Mouse (Mus musculus) midbrain, embryonic 15.5 days (tissue): ENCODE results near the gene Ccdc30. TPM values are rescaled to one million over a fixed set of nuclear protein-coding genes. Genes with fewer than 3 reads are reported as not detected.

ENCODE experiments used
- ATAC-seq: fragments of 200-750 bp; cut with Nextera tagmentation; replicated peaks from 2 replicates; pipeline ENCODE4 v1.8.0; 2017; ENCODE audit warnings: moderate TSS enrichment
- H3K27ac ChIP-seq: fragments of 300-500 bp; sonication (generic); 2 replicates; pipeline ENCODE4 v1.5.1; 2015; ENCODE audit warnings: mild to moderate bottlenecking, inconsistent platforms
- H3K27me3 ChIP-seq: fragments of 300-500 bp; sonication (generic); replicated peaks from 2 replicates; pipeline ENCODE4 v1.6.1; 2015; ENCODE audit warnings: inconsistent platforms
- H3K36me3 ChIP-seq: fragments of 300-500 bp; sonication (generic); replicated peaks from 2 replicates; pipeline ENCODE4 v1.6.1; 2015; ENCODE audit warnings: inconsistent platforms
- H3K4me1 ChIP-seq: fragments of 300-500 bp; sonication (generic); 2 replicates; pipeline ENCODE4 v1.6.1; 2015; ENCODE audit warnings: inconsistent platforms
- H3K4me2 ChIP-seq: fragments of 300-500 bp; sonication (generic); 2 replicates; pipeline ENCODE4 v1.6.1; 2015; ENCODE audit warnings: inconsistent platforms, mild to moderate bottlenecking, moderate library complexity
- H3K4me3 ChIP-seq: fragments of 300-500 bp; sonication (generic); 2 replicates; pipeline ENCODE4 v1.5.1; 2015; ENCODE audit warnings: mild to moderate bottlenecking, inconsistent platforms
- H3K9ac ChIP-seq: fragments of 300-500 bp; sonication (generic); 2 replicates; pipeline ENCODE4 v1.6.1; 2015; ENCODE audit warnings: mild to moderate bottlenecking, inconsistent platforms
- H3K9me3 ChIP-seq: fragments of 300-500 bp; sonication (generic); 2 replicates; pipeline ENCODE4 v1.6.1; 2016; ENCODE audit warnings: inconsistent platforms
- WGBS: fragments of 180-500 bp; shearing (Covaris S2); methylation state at CpG from one replicate; pipeline ENCODE4 v1.1.7; 2015; ENCODE audit warnings: mixed read lengths; 5-methylcytosine and 5-hydroxymethylcytosine counted together
- polyA plus RNA-seq: library from polyadenylated mRNA; unstranded; fragments of >200 nt; fragmentation: Nextera tagmentation; extraction: Ambion mirVana; gene quantifications from 2 replicates; pipeline ENCODE4 v1.2.1, GENCODE M21; 2015

Gene Ccdc30
- polyA plus RNA-seq, 1 experiment from 2014 or later, result 23.2 TPM

GRCm38 (mm10) chr4:119411877-119412650, 3.3 kb downstream of the Ccdc30 start:
- Histone ChIP-seq H3K9me3 (no peaks in the 10 kb centered on the region), H3K4me3 (no peak overlapping the region), H3K4me1 (peaks cover 16% of the 10 kb centered on the region; the same call in 1 of the 2 replicates), H3K27me3 (no peaks in the 10 kb centered on the region; the same call in 1 of the 2 replicates), H3K27ac (no peak overlapping the region), H3K9ac (no peak overlapping the region), H3K4me2 (no peak overlapping the region), H3K36me3 (no peaks in the 10 kb centered on the region)
- 79% methylated on average over 12 of the region's 12 CpGs for WGBS
- ATAC-seq, result no peak

GRCm38 (mm10) chr4:119403431-119403830, 11.9 kb downstream of the Ccdc30 start:
- Histone ChIP-seq H3K27me3 (no peaks in the 10 kb centered on the region), H3K9ac (no peak overlapping the region), H3K27ac (no peak overlapping the region), H3K36me3 (peaks cover 20% of the 10 kb centered on the region), H3K4me2 (no peak overlapping the region), H3K4me1 (no peaks in the 10 kb centered on the region), H3K4me3 (no peak overlapping the region), H3K9me3 (peaks cover 13% of the 10 kb centered on the region; the same call in 1 of the 2 replicates)
- ATAC-seq, result no peak
- 64% methylated on average over 2 of the region's 2 CpGs for WGBS

GRCm38 (mm10) chr4:119400896-119401295, 14.4 kb downstream of the Ccdc30 start:
- no peak for ATAC-seq
- 70% methylated on average over 7 of the region's 7 CpGs for WGBS
- Histone ChIP-seq H3K27ac (no peak overlapping the region), H3K4me3 (no peak overlapping the region), H3K4me2 (no peak overlapping the region), H3K36me3 (peaks cover 31% of the 10 kb centered on the region), H3K9me3 (peaks cover 13% of the 10 kb centered on the region; the same call in 1 of the 2 replicates), H3K27me3 (no peaks in the 10 kb centered on the region), H3K9ac (no peak overlapping the region), H3K4me1 (no peaks in the 10 kb centered on the region)

- no peak overlapping the region for H3K9ac ChIP-seq
- peaks cover 28% of the 10 kb centered on the region for H3K36me3 ChIP-seq
- no peak overlapping the region for H3K4me3 ChIP-seq
- peaks cover 13% of the 10 kb centered on the region; the same call in 1 of the 2 replicates for H3K9me3 ChIP-seq
- no peak overlapping the region for H3K4me2 ChIP-seq
- H3K27ac ChIP-seq, result no peak overlapping the region
- ATAC-seq, result no peak
- H3K27me3 ChIP-seq, result no peaks in the 10 kb centered on the region
- 85% methylated on average over 7 of the region's 7 CpGs for WGBS
- no peaks in the 10 kb centered on the region for H3K4me1 ChIP-seq
Measured at GRCm38 (mm10) chr4:119398751-119399150, 16.6 kb downstream of the Ccdc30 start.

- WGBS, result 93% methylated on average over 1 of the region's 1 CpGs
- no peak for ATAC-seq
- no peak overlapping the region for H3K4me3 ChIP-seq
- H3K27me3 ChIP-seq, result no peaks in the 10 kb centered on the region
- no peak overlapping the region for H3K9ac ChIP-seq
- peaks cover 17% of the 10 kb centered on the region; the same call in 1 of the 2 replicates for H3K36me3 ChIP-seq
- no peak overlapping the region for H3K27ac ChIP-seq
- no peak overlapping the region for H3K4me2 ChIP-seq
- H3K9me3 ChIP-seq, result no peaks in the 10 kb centered on the region
- no peaks in the 10 kb centered on the region for H3K4me1 ChIP-seq
Measured at GRCm38 (mm10) chr4:119390369-119390768, 25.0 kb downstream of the Ccdc30 start.

GRCm38 (mm10) chr4:119389184-119389583, 26.1 kb downstream of the Ccdc30 start:
- WGBS, result 59% methylated on average over 3 of the region's 3 CpGs
- Histone ChIP-seq H3K9ac (no peak overlapping the region), H3K4me1 (no peaks in the 10 kb centered on the region), H3K27me3 (no peaks in the 10 kb centered on the region), H3K4me3 (no peak overlapping the region), H3K36me3 (peaks cover 17% of the 10 kb centered on the region; the same call in 1 of the 2 replicates), H3K4me2 (no peak overlapping the region), H3K9me3 (no peaks in the 10 kb centered on the region), H3K27ac (no peak overlapping the region)
- ATAC-seq, result no peak

GRCm38 (mm10) chr4:119381471-119382190, 33.7 kb downstream of the Ccdc30 start:
- H3K4me1 ChIP-seq, result no peaks in the 10 kb centered on the region
- H3K4me3 ChIP-seq, result no peak overlapping the region
- no peak overlapping the region for H3K27ac ChIP-seq
- no peaks in the 10 kb centered on the region for H3K36me3 ChIP-seq
- WGBS, result 72% methylated on average over 7 of the region's 7 CpGs
- H3K27me3 ChIP-seq, result no peaks in the 10 kb centered on the region
- ATAC-seq, result no peak
- no peaks in the 10 kb centered on the region for H3K9me3 ChIP-seq
- no peak overlapping the region for H3K9ac ChIP-seq
- no peak overlapping the region for H3K4me2 ChIP-seq

- no peaks in the 10 kb centered on the region for H3K9me3 ChIP-seq
- H3K4me1 ChIP-seq, result no peaks in the 10 kb centered on the region
- H3K4me2 ChIP-seq, result no peak overlapping the region
- H3K27me3 ChIP-seq, result no peaks in the 10 kb centered on the region
- no peak for ATAC-seq
- no peak overlapping the region for H3K9ac ChIP-seq
- no peaks in the 10 kb centered on the region for H3K36me3 ChIP-seq
- H3K27ac ChIP-seq, result no peak overlapping the region
- 89% methylated on average over 6 of the region's 6 CpGs for WGBS
- no peak overlapping the region for H3K4me3 ChIP-seq
Measured at GRCm38 (mm10) chr4:119369460-119369859, 45.9 kb downstream of the Ccdc30 start.

- Histone ChIP-seq H3K4me1 (no peaks in the 10 kb centered on the region), H3K4me3 (no peak overlapping the region)
- whole genome bisulfite sequencing, result 75% methylated on average over 4 of the region's 4 CpGs
Measured at GRCm38 (mm10) chr4:119366758-119367526, 48.4 kb downstream of the Ccdc30 start.

GRCm38 (mm10) chr4:119362231-119362630, 53.1 kb downstream of the Ccdc30 start:
- 81% methylated on average over 3 of the region's 3 CpGs for WGBS
- no peaks in the 10 kb centered on the region for H3K27me3 ChIP-seq
- no peak for ATAC-seq
- H3K27ac ChIP-seq, result no peak overlapping the region
- H3K9me3 ChIP-seq, result no peaks in the 10 kb centered on the region
- no peaks in the 10 kb centered on the region for H3K36me3 ChIP-seq
- H3K4me1 ChIP-seq, result 0 out of 2 replicates have a peak, but pooled peaks cover 7% of the 10 kb centered on the region
- no peak overlapping the region for H3K9ac ChIP-seq
- H3K4me3 ChIP-seq, result no peak overlapping the region
- H3K4me2 ChIP-seq, result no peak overlapping the region

More at GRCm38 (mm10) chr4:119366758-119367526, 48.4 kb downstream of the Ccdc30 start:
- H3K27me3 ChIP-seq, result no peaks in the 10 kb centered on the region
- H3K9me3 ChIP-seq, result no peaks in the 10 kb centered on the region
- no peak overlapping the region for H3K27ac ChIP-seq
- no peaks in the 10 kb centered on the region for H3K36me3 ChIP-seq
- no peak overlapping the region for H3K4me2 ChIP-seq
- ATAC-seq, result no peak
- no peak overlapping the region for H3K9ac ChIP-seq

GRCm38 (mm10) chr4:119359196-119359971, 55.9 kb downstream of the Ccdc30 start:
- Histone ChIP-seq H3K36me3 (no peaks in the 10 kb centered on the region), H3K4me3 (peak overlapping the region; percentile 39), H3K4me1 (0 out of 2 replicates have a peak, but pooled peaks cover 7% of the 10 kb centered on the region), H3K9ac (peak overlapping the region; percentile 37), H3K4me2 (peak overlapping the region; percentile 53), H3K27me3 (no peaks in the 10 kb centered on the region), H3K9me3 (no peaks in the 10 kb centered on the region), H3K27ac (peak overlapping the region; percentile 75)
- WGBS, result 6% methylated on average over 30 of the region's 30 CpGs
- ATAC-seq, result peak; percentile 79
